In the genomic region with DNA sequence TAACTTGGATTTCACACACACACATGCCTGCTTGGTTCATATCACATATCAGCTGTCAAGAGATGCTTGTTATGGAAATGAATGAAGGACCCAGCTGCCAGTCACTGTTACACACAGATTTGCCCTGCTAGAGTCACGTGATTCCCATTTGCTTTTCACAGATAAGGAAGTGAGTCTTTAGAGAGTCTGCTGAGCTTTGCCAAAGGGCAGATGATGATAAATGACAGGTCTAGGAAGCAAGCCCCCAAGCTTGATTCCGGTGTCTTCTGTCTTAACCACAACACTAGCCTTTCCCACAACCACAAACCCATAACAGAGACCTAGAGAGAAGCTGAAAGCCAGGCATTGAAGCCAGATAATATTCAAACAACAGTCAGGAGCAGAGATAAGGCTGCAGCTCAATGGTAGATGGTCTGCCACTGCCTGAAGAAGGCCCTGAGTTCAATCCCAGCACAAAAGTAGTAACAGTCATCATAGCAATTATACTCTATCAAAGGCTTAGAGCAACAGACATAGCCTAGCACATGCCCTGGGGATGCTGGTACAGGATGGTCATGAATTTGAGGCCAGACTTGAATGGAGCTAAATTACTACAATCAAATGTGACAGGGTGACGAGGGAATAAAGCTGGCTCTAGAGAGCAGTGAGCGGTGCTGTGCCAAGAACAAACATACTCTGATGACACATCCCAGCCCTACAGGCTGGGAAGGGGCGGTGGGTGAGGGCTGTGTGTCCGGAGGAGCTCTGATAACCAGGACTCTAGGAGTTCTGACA, we compare ENCODE assay signal across 11 mouse cellular contexts.
A peak's percentile ranks its signal among the peaks of the same experiment; 100 is the strongest.
DNase-seq lines count a peak whose midpoint lies in the region; ATAC-seq and TF ChIP-seq lines count a peak whose summit lies in the region.
"Had no signal": no experiment of that assay in that cellular context is flagged by ENCODE, and none has a peak within 500 bp of the region (broad histone marks: within the 10 kb centered on the region; RNA-seq: fewer than 3 reads in every experiment).

No protein-coding gene starts in this region.

- WGBS in forebrain, embryonic 13.5 days: 73% methylated on average over 6 of the region's 6 CpGs
- 73% methylated on average over 6 of the region's 6 CpGs for WGBS in forebrain, embryonic 12.5 days
- WGBS in lung, postnatal 0 days: 36% methylated on average over 6 of the region's 6 CpGs

- DNase-seq in lung, postnatal 0 days (ENCODE audit: low spot score): peak; percentile 21
- no peak for DNase-seq in lung, postnatal 14 days
- DNase-seq in liver: peak; percentile 12
- DNase-seq in naive thymus-derived CD4-positive, alpha-beta T cell, adult 2 months (ENCODE audit: low read depth): peak; percentile 19
- DNase-seq in cerebellum, adult 9-10 months: no peak
- no peak for DNase-seq in layer of hippocampus, adult 2 months (ENCODE audit: low spot score in 2 of 2)
- DNase-seq: kidney, postnatal 4 days had no signal

- TF ChIP-seq CTCF in lung, postnatal 0 days (IDR thresholded peaks at IDR 0.05): no peak
- no peak for TF ChIP-seq CTCF in layer of hippocampus, adult 2 months (conservative IDR thresholded peaks at IDR 0.05)

- no peaks in the 10 kb centered on the region for H3K9me3 ChIP-seq in forebrain, embryonic 13.5 days (replicated peaks)
- H3K9me3 ChIP-seq in forebrain, embryonic 12.5 days: no peaks in the 10 kb centered on the region
- no peaks in the 10 kb centered on the region for H3K9me3 ChIP-seq in lung, postnatal 0 days (ENCODE audit: low read length)
- H3K9me3 ChIP-seq: embryonic facial prominence, embryonic 13.5 days; limb, embryonic 13.5 days had no signal

- no peak for TF ChIP-seq EP300 in lung, postnatal 0 days (IDR thresholded peaks at IDR 0.05)

- H3K27me3 ChIP-seq in forebrain, embryonic 13.5 days: peaks cover 4% of the 10 kb centered on the region; the same call in 1 of the 2 replicates
- H3K27me3 ChIP-seq in forebrain, embryonic 12.5 days: peaks cover 14% of the 10 kb centered on the region
- no peaks in the 10 kb centered on the region for H3K27me3 ChIP-seq in lung, postnatal 0 days (replicated peaks; ENCODE audit: insufficient read depth, low read length)

- peak; percentile 75 for ATAC-seq in forebrain, embryonic 13.5 days
- ATAC-seq in forebrain, embryonic 12.5 days (ENCODE audit: low FRiP score): no peak
- no peak for ATAC-seq in lung, postnatal 0 days

- H3K4me3 ChIP-seq in forebrain, embryonic 13.5 days: no peak overlapping the region
- H3K4me3 ChIP-seq in forebrain, embryonic 12.5 days (replicated peaks): no peak overlapping the region
- no peak overlapping the region for H3K4me3 ChIP-seq in lung, postnatal 0 days (ENCODE audit: low read depth, low read length)
- no peak overlapping the region for H3K4me3 ChIP-seq in layer of hippocampus, adult 2 months
- H3K4me3 ChIP-seq: embryonic facial prominence, embryonic 13.5 days; limb, embryonic 13.5 days had no signal

- no peak overlapping the region for H3K27ac ChIP-seq in forebrain, embryonic 13.5 days
- no peak overlapping the region; the same call in 1 of the 2 replicates for H3K27ac ChIP-seq in forebrain, embryonic 12.5 days
- H3K27ac ChIP-seq in lung, postnatal 0 days (ENCODE audit: low read length): no peak overlapping the region
- H3K27ac ChIP-seq in layer of hippocampus, adult 2 months: no peak overlapping the region
- H3K27ac ChIP-seq: embryonic facial prominence, embryonic 13.5 days; limb, embryonic 13.5 days had no signal

- peaks cover 11% of the 10 kb centered on the region for H3K4me1 ChIP-seq in forebrain, embryonic 13.5 days
- H3K4me1 ChIP-seq in forebrain, embryonic 12.5 days: peaks cover 8% of the 10 kb centered on the region
- no peaks in the 10 kb centered on the region for H3K4me1 ChIP-seq in lung, postnatal 0 days (ENCODE audit: insufficient read depth, low read depth, low read length)

- H3K4me2 ChIP-seq in forebrain, embryonic 13.5 days: no peak overlapping the region
- no peak overlapping the region for H3K4me2 ChIP-seq in forebrain, embryonic 12.5 days
- no peak overlapping the region for H3K4me2 ChIP-seq in lung, postnatal 0 days (replicated peaks; ENCODE audit: low read depth, low read length)
- H3K4me2 ChIP-seq: embryonic facial prominence, embryonic 13.5 days; limb, embryonic 13.5 days had no signal

- H3K9ac ChIP-seq in forebrain, embryonic 13.5 days: no peak overlapping the region; the same call in 1 of the 2 replicates
- H3K9ac ChIP-seq in forebrain, embryonic 12.5 days: no peak overlapping the region
- H3K9ac ChIP-seq in lung, postnatal 0 days (replicated peaks; ENCODE audit: low read depth): no peak overlapping the region
- H3K9ac ChIP-seq: embryonic facial prominence, embryonic 13.5 days; limb, embryonic 13.5 days had no signal

- H3K36me3 ChIP-seq in forebrain, embryonic 13.5 days (ENCODE audit: poor library complexity, severe bottlenecking): no peaks in the 10 kb centered on the region
- no peaks in the 10 kb centered on the region for H3K36me3 ChIP-seq in forebrain, embryonic 12.5 days (replicated peaks)
- no peaks in the 10 kb centered on the region for H3K36me3 ChIP-seq in lung, postnatal 0 days (ENCODE audit: insufficient read depth, low read length)
- H3K36me3 ChIP-seq: embryonic facial prominence, embryonic 13.5 days; limb, embryonic 13.5 days had no signal

Comparison
In these comparisons a context has a peak if more than half of its experiments do, and no peak if none do; other contexts are left out.
1. DNase-seq: peak in lung, postnatal 0 days (single experiment), liver (single experiment) and naive thymus-derived CD4-positive, alpha-beta T cell, adult 2 months (single experiment); none in lung, postnatal 14 days (single experiment), cerebellum, adult 9-10 months (single experiment) and layer of hippocampus, adult 2 months (0 of 2).